Mouse (Mus musculus) bone marrow, adult 2 months (tissue): ENCODE results near the gene Slc26a10.

Source experiments
- CTCF ChIP-seq: fragments of 200-500 bp; IDR thresholded peaks from 2 replicates; pipeline ENCODE4 v1.5.1; 2011; ENCODE audit warnings: low read length, control low read depth; ENCODE audit not compliant: control insufficient read depth, insufficient read depth
- POLR2A ChIP-seq: fragments of 200-500 bp; IDR thresholded peaks from 2 replicates; pipeline ENCODE4 v1.6.1; 2011; ENCODE audit warnings: low read depth, mild to moderate bottlenecking, control low read depth, low read length, borderline replicate concordance; ENCODE audit not compliant: control insufficient read depth

DNA sequence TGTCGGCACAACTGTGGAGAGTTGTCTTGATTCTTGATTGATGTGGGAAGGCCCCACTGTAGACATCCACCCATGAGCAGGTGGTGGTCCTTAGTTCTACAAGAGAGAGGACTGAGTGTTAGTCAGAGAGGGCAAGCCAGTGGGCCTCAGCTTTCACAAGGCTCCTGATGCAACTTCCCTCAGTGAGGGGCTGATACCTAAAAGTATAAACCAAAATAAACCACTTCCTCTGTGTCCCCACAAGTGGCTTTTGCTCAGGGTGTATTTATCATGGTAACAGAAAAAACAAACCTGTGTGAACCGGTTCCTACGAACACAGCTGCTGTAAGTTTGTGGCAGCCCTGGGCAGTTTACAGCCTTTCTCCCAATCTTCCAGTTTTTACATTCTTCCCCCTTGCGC is 43.9 kb downstream of the Slc26a10 start:
- TF ChIP-seq CTCF = no peak
- TF ChIP-seq POLR2A = no peak
